Mouse (Mus musculus) thymus, adult 2 months (tissue): ENCODE measurements at regions not wholly inside any gene's neighbourhood (a gene's known extent, or its start where the extent isn't known, plus 50 kb on each side); places are given as distances from the start of the nearest gene placed in this dataset.
"Not testable (repeated sequence)": the region's sequence is repeated elsewhere in the genome, so short reads cannot be mapped to it uniquely, and the experiment has no call there.

Experiments
- DNase-seq: peaks from one replicate; pipeline ENCODE4 v3.0.0; 2021
- H3K27ac ChIP-seq: fragments of 200-500 bp; 2 replicates; pipeline ENCODE4 v1.5.1; 2012; ENCODE audit warnings: low read length, control low read depth; ENCODE audit not compliant: control insufficient read depth, insufficient read depth
- H3K27me3 ChIP-seq: fragments of 200-500 bp; 2 replicates; pipeline ENCODE4 v1.6.1; 2012; ENCODE audit warnings: mild to moderate bottlenecking, low read length, moderate library complexity, mixed read lengths; ENCODE audit not compliant: control insufficient read depth, insufficient read depth
- H3K36me3 ChIP-seq: fragments of 200-500 bp; 2 replicates; pipeline ENCODE4 v1.6.1; 2012; ENCODE audit warnings: mild to moderate bottlenecking, low read length, moderate library complexity; ENCODE audit not compliant: control insufficient read depth, insufficient read depth
- H3K4me1 ChIP-seq: fragments of 200-500 bp; replicated peaks from 2 replicates; pipeline ENCODE4 v1.6.1; 2012; ENCODE audit warnings: low read length; ENCODE audit not compliant: control insufficient read depth, insufficient read depth
- H3K4me3 ChIP-seq: fragments of 200-500 bp; 2 replicates; pipeline ENCODE4 v1.5.1; 2012; ENCODE audit warnings: mild to moderate bottlenecking, low read length, control low read depth, moderate library complexity; ENCODE audit not compliant: control insufficient read depth, insufficient read depth
- CTCF ChIP-seq: fragments of 200-500 bp; IDR thresholded peaks from 2 replicates; pipeline ENCODE4 v1.5.1; 2012; ENCODE audit warnings: mild to moderate bottlenecking, control low read depth, low read length, moderate library complexity, borderline replicate concordance; ENCODE audit not compliant: control insufficient read depth, poor library complexity, insufficient read depth; ENCODE audit errors: extremely low read depth
- POLR2A ChIP-seq: fragments of 200-500 bp; IDR thresholded peaks from 2 replicates; pipeline ENCODE4 v1.6.1; 2012; ENCODE audit warnings: mild to moderate bottlenecking, low read length, control low read depth, moderate library complexity; ENCODE audit not compliant: control insufficient read depth, poor library complexity, insufficient read depth; ENCODE audit errors: extremely low read depth
- WGBS: fragments of 180-500 bp; shearing (Covaris S2); methylation state at CpG from one replicate; pipeline ENCODE4 v1.1.7; 2018; 5-methylcytosine and 5-hydroxymethylcytosine counted together

DNA sequence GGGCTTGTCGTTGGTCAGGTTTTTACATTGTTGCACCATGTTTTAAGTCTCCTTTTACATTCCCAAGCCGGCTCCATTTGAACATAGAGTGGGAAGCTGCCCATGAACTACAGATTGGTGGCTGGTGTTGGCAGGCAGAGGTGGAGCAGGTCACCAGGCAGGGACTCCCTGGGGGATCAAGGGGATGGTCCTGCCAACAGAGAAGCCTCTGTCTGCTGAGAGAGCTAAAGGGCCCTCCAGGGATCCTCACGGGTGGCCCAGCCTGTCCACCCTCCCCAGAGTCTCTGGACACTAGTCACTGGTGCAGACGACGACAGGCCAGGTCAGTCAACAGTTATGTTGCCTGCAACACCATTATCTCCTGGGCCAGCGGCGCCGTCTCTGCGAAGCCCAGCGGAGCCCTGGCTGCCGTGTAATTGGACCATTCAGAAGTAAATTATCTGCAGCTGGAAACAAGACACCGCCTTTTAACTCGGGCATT, 155.4 kb downstream of the Kif26a start:
- no peaks in the 10 kb centered on the region for H3K27me3 ChIP-seq
- WGBS = 58% methylated on average over 13 of the region's 13 CpGs
- no peaks in the 10 kb centered on the region for H3K36me3 ChIP-seq
- no peak for DNase-seq
- no peak overlapping the region for H3K4me3 ChIP-seq
- no peaks in the 10 kb centered on the region for H3K4me1 ChIP-seq
- H3K27ac ChIP-seq = no peak overlapping the region
- TF ChIP-seq POLR2A = no peak
- no peak for TF ChIP-seq CTCF

GRCm38 (mm10) chr12:112301929-112302328, 155.9 kb downstream of the Kif26a start:
- Histone ChIP-seq H3K4me3 (no peak overlapping the region), H3K27ac (no peak overlapping the region), H3K4me1 (no peaks in the 10 kb centered on the region), H3K27me3 (no peaks in the 10 kb centered on the region), H3K36me3 (no peaks in the 10 kb centered on the region)
- TF ChIP-seq CTCF (no peak), POLR2A (no peak)
- no peak for DNase-seq
- 72% methylated on average over 8 of the region's 8 CpGs for WGBS

GRCm38 (mm10) chr12:112306208-112306607, 160.2 kb downstream of the Kif26a start:
- H3K4me3 ChIP-seq = no peak overlapping the region
- no peaks in the 10 kb centered on the region for H3K27me3 ChIP-seq
- TF ChIP-seq POLR2A (no peak), CTCF (no peak)
- WGBS = 53% methylated on average over 7 of the region's 7 CpGs
- H3K27ac ChIP-seq = no peak overlapping the region
- no peaks in the 10 kb centered on the region for H3K4me1 ChIP-seq
- H3K36me3 ChIP-seq = no peaks in the 10 kb centered on the region
- no peak for DNase-seq

DNA sequence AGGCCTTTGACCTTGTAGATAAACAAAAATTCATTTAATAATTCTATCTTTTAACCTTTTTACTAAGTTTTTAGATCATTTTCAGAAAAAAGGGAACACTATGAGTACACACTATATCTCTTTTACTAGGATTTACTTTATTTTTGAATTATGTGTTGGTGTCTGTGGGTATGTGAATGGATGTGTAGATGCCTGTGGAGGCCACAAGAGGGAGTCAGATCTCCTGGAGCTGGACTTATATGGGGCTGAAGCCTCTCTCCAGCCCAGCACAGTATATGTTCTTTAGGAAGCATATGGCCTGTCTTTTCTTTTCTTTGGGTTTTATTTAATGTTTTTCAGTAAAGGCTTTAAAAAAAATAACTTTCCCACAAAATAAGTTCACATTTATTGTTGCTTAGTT, 162.0 kb downstream of the Kif26a start:
- Histone ChIP-seq H3K27ac (no peak overlapping the region), H3K27me3 (no peaks in the 10 kb centered on the region), H3K36me3 (no peaks in the 10 kb centered on the region), H3K4me1 (no peaks in the 10 kb centered on the region), H3K4me3 (no peak overlapping the region)
- DNase-seq = no peak
- TF ChIP-seq POLR2A (no peak), CTCF (no peak)

DNA sequence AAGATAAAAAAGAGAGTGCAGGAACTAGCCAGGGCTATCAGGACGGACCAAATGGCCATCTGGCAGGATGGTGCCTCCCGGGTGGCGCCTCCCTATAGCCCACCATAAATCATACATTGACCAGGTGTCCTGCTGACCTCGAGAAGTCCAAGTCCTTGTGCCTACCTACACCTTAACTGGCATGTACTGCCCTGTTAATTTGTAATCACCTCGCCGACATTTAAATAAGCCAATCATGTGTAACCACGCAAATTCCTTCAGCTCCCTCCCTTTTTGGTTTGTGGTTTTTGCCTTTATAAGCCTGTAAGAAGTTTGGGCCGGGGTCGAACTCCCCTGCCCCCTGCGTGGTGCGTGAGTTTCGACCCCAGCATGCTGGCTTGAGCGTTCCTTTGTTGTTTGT, 163.1 kb downstream of the Kif26a start:
- H3K27ac ChIP-seq, H3K4me1 ChIP-seq, H3K36me3 ChIP-seq, H3K4me3 ChIP-seq, DNase-seq, H3K27me3 ChIP-seq: not testable (repeated sequence)
- 88% methylated on average over 13 of the region's 13 CpGs for WGBS

DNA sequence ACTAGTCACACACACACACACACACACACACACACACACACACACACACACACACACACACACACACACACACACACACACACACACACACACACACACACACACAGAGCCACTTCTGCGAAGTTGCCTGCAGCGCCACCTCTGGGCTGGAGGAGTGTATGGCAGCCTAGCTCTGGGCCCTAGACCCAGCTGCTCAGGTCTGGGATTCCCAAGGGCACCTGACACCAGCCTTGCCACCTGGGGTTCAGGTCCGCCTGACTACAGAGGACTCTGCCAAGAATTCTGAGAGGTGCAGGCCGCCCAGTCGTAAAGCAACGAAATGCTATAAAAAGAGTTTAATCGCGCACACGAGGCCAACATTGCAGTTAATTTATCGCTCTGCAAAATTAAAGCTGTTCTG, 163.8 kb downstream of the Kif26a start:
- Histone ChIP-seq H3K36me3 (no peaks in the 10 kb centered on the region), H3K4me1 (no peaks in the 10 kb centered on the region), H3K27ac (no peak overlapping the region), H3K4me3 (no peak overlapping the region), H3K27me3 (no peaks in the 10 kb centered on the region)
- DNase-seq = no peak
- no peak for TF ChIP-seq POLR2A
- TF ChIP-seq CTCF = no peak
- WGBS = 97% methylated on average over 10 of the region's 10 CpGs

DNA sequence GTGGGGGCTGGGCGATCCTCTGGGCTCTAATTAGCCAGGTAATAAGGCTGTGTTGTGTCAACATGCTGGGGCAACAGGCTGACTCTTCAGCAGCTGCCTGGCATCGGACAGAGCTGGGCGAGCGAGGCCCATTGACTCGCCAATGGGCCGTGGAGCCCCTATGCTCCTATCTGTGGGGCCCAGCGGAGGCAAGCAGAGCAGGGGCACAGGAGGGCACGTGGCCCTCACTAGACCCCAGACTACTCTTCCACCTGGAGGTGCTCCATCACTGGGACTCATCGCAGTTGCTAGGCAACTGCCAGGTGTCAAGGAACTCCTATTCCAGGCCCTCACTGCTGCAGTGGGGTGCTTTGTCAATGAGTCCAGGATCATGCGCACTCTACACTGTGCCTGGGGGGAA, 164.7 kb downstream of the Kif26a start:
- 96% methylated on average over 10 of the region's 10 CpGs for WGBS
- H3K27ac ChIP-seq = no peak overlapping the region
- no peaks in the 10 kb centered on the region for H3K27me3 ChIP-seq
- TF ChIP-seq POLR2A = no peak
- H3K36me3 ChIP-seq = no peaks in the 10 kb centered on the region
- H3K4me3 ChIP-seq = no peak overlapping the region
- DNase-seq = no peak
- H3K4me1 ChIP-seq = no peaks in the 10 kb centered on the region

GRCm38 (mm10) chr12:112314781-112315180, 168.8 kb downstream of the Kif26a start:
- Histone ChIP-seq H3K4me3 (no peak overlapping the region), H3K4me1 (no peaks in the 10 kb centered on the region), H3K27me3 (no peaks in the 10 kb centered on the region), H3K36me3 (no peaks in the 10 kb centered on the region), H3K27ac (no peak overlapping the region)
- no peak for DNase-seq
- 94% methylated on average over 5 of the region's 5 CpGs for WGBS
- no peak for TF ChIP-seq CTCF
- no peak for TF ChIP-seq POLR2A
